Mouse (Mus musculus): ENCODE data around the gene Golga7b. TPM values are rescaled to one million over a fixed set of nuclear protein-coding genes. Genes with fewer than 3 reads are reported as not detected.

Golga7b gene
- total and polyA plus RNA-seq, 2 experiments from 2014 or later: 62.4 to 80.0 TPM

GRCm38 (mm10) chr19:42243401-42243800, 4.0 kb upstream of the Golga7b start:
- TF ChIP-seq CTCF (IDR thresholded peaks at IDR 0.05; ENCODE audit: low read depth): no peak
- Histone ChIP-seq H3K4me1 (ENCODE audit: insufficient read depth, low read length) (no peaks in the 10 kb centered on the region), H3K36me3 (ENCODE audit: insufficient read depth, low read length) (no peaks in the 10 kb centered on the region), H3K4me3 (ENCODE audit: low read length) (no peak overlapping the region), H3K9me3 (ENCODE audit: low read length) (no peaks in the 10 kb centered on the region), H3K9ac (replicated peaks; ENCODE audit: low read length) (no peak overlapping the region), H3K27me3 (ENCODE audit: insufficient read depth, low read length) (no peaks in the 10 kb centered on the region), H3K4me2 (ENCODE audit: low read depth, low read length) (no peak overlapping the region), H3K27ac (no peak overlapping the region)
- no peak for DNase-seq (ENCODE audit: low spot score)
- WGBS: 63% methylated on average over 3 of the region's 3 CpGs
- ATAC-seq: no peak

GRCm38 (mm10) chr19:42246626-42247025, 748 bp upstream of the Golga7b start:
- DNase-seq (ENCODE audit: low spot score): no peak
- no peaks in the 10 kb centered on the region for H3K27me3 ChIP-seq (ENCODE audit: insufficient read depth, low read length)
- no peak overlapping the region for H3K4me3 ChIP-seq (ENCODE audit: low read length)
- no peak overlapping the region for H3K27ac ChIP-seq
- ATAC-seq: no peak
- H3K9me3 ChIP-seq (ENCODE audit: low read length): no peaks in the 10 kb centered on the region
- H3K4me2 ChIP-seq (ENCODE audit: low read depth, low read length): no peak overlapping the region
- 51% methylated on average over 5 of the region's 5 CpGs for WGBS
- H3K9ac ChIP-seq (replicated peaks; ENCODE audit: low read length): no peak overlapping the region
- TF ChIP-seq CTCF (IDR thresholded peaks at IDR 0.05; ENCODE audit: low read depth): no peak
- no peaks in the 10 kb centered on the region for H3K4me1 ChIP-seq (ENCODE audit: insufficient read depth, low read length)
- H3K36me3 ChIP-seq (ENCODE audit: insufficient read depth, low read length): no peaks in the 10 kb centered on the region

GRCm38 (mm10) chr19:42249976-42250914, 2.9 kb downstream of the Golga7b start:
- ATAC-seq (no peak), DNase-seq (ENCODE audit: low spot score) (no peak)
- Histone ChIP-seq H3K9me3 (ENCODE audit: low read length) (no peaks in the 10 kb centered on the region), H3K27me3 (ENCODE audit: insufficient read depth, low read length) (0 out of 2 replicates have a peak, but pooled peaks cover 8% of the 10 kb centered on the region), H3K27ac (no peak overlapping the region), H3K4me3 (ENCODE audit: low read length) (no peak overlapping the region), H3K36me3 (ENCODE audit: insufficient read depth, low read length) (no peaks in the 10 kb centered on the region), H3K9ac (replicated peaks; ENCODE audit: low read length) (no peak overlapping the region), H3K4me1 (ENCODE audit: insufficient read depth, low read length) (no peaks in the 10 kb centered on the region), H3K4me2 (ENCODE audit: low read depth, low read length) (no peak overlapping the region)
- 67% methylated on average over 11 of the region's 11 CpGs for WGBS
- TF ChIP-seq CTCF (IDR thresholded peaks at IDR 0.05; ENCODE audit: low read depth): no peak

GRCm38 (mm10) chr19:42255438-42255783, 8.0 kb downstream of the Golga7b start:
- H3K9me3 ChIP-seq (ENCODE audit: low read length): no peaks in the 10 kb centered on the region

GRCm38 (mm10) chr19:42255784-42256610, 8.6 kb downstream of the Golga7b start:
- Histone ChIP-seq H3K27me3 (ENCODE audit: insufficient read depth, low read length) (0 out of 2 replicates have a peak, but pooled peaks cover 8% of the 10 kb centered on the region), H3K36me3 (ENCODE audit: insufficient read depth, low read length) (no peaks in the 10 kb centered on the region), H3K27ac (peak overlapping the region; percentile 89), H3K9ac (replicated peaks; ENCODE audit: low read length) (peak overlapping the region; percentile 70), H3K4me1 (ENCODE audit: insufficient read depth, low read length) (0 out of 2 replicates have a peak, but pooled peaks cover 6% of the 10 kb centered on the region), H3K4me3 (ENCODE audit: low read length) (peak overlapping the region; percentile 59), H3K4me2 (ENCODE audit: low read depth, low read length) (peak overlapping the region; percentile 66), H3K9me3 (ENCODE audit: low read length) (no peaks in the 10 kb centered on the region)
- DNase-seq (ENCODE audit: low spot score) (peak; percentile 84), ATAC-seq (peak; percentile 90)
- TF ChIP-seq CTCF (IDR thresholded peaks at IDR 0.05; ENCODE audit: low read depth): peak; percentile 62
- WGBS: 4% methylated on average over 25 of the region's 42 CpGs

More at GRCm38 (mm10) chr19:42255438-42255783, 8.0 kb downstream of the Golga7b start:
- 0 out of 2 replicates have a peak, but pooled peaks cover 8% of the 10 kb centered on the region for H3K27me3 ChIP-seq (ENCODE audit: insufficient read depth, low read length)
- peak overlapping the region; percentile 70 for H3K9ac ChIP-seq (replicated peaks; ENCODE audit: low read length)
- peak; percentile 75 for DNase-seq (ENCODE audit: low spot score)
- 0 out of 2 replicates have a peak, but pooled peaks cover 6% of the 10 kb centered on the region for H3K4me1 ChIP-seq (ENCODE audit: insufficient read depth, low read length)
- peak overlapping the region; percentile 66 for H3K4me2 ChIP-seq (ENCODE audit: low read depth, low read length)
- peak; percentile 60 for ATAC-seq
- H3K27ac ChIP-seq: peak overlapping the region; percentile 89
- 0% methylated on average over 13 of the region's 23 CpGs for WGBS
- TF ChIP-seq CTCF (IDR thresholded peaks at IDR 0.05; ENCODE audit: low read depth): no peak
- peak overlapping the region; percentile 59 for H3K4me3 ChIP-seq (ENCODE audit: low read length)
- H3K36me3 ChIP-seq (ENCODE audit: insufficient read depth, low read length): no peaks in the 10 kb centered on the region

- WGBS: 21% methylated on average over 12 of the region's 12 CpGs
- Histone ChIP-seq H3K27me3 (ENCODE audit: insufficient read depth, low read length) (0 out of 2 replicates have a peak, but pooled peaks cover 8% of the 10 kb centered on the region), H3K4me1 (ENCODE audit: insufficient read depth, low read length) (0 out of 2 replicates have a peak, but pooled peaks cover 6% of the 10 kb centered on the region), H3K27ac (peak overlapping the region; percentile 89), H3K9me3 (ENCODE audit: low read length) (no peaks in the 10 kb centered on the region), H3K4me3 (ENCODE audit: low read length) (peak overlapping the region; percentile 59), H3K4me2 (ENCODE audit: low read depth, low read length) (peak overlapping the region; percentile 66), H3K36me3 (ENCODE audit: insufficient read depth, low read length) (no peaks in the 10 kb centered on the region), H3K9ac (replicated peaks; ENCODE audit: low read length) (peak overlapping the region; percentile 70)
- DNase-seq (ENCODE audit: low spot score) (peak; percentile 80), ATAC-seq (peak; percentile 60)
- no peak for TF ChIP-seq CTCF (IDR thresholded peaks at IDR 0.05; ENCODE audit: low read depth)
Observed at GRCm38 (mm10) chr19:42256611-42257240, 9.4 kb downstream of the Golga7b start.
